Mouse (Mus musculus) lung, embryonic 16.5 days (tissue): ENCODE measurements around the gene Tppp2. TPM values are rescaled to one million over a fixed set of nuclear protein-coding genes. Genes with fewer than 3 reads are reported as not detected.

Experiments
- ATAC-seq: fragments of 200-750 bp; cut with Nextera tagmentation; 2 replicates; pipeline ENCODE4 v1.8.0; 2017; ENCODE audit warnings: low read depth, mild to moderate bottlenecking, moderate library complexity
- H3K27ac ChIP-seq: fragments of 300-500 bp; sonication (generic); 2 replicates; pipeline ENCODE4 v1.5.1; 2014; ENCODE audit warnings: mild to moderate bottlenecking, control low read depth, low read length
- H3K27me3 ChIP-seq: fragments of 300-500 bp; sonication (generic); 2 replicates; pipeline ENCODE4 v1.6.1; 2014; ENCODE audit warnings: low read depth, low read length, mixed read lengths; ENCODE audit not compliant: control insufficient read depth, insufficient read depth
- H3K36me3 ChIP-seq: fragments of 300-500 bp; sonication (generic); 2 replicates; pipeline ENCODE4 v1.6.1; 2014; ENCODE audit warnings: low read length; ENCODE audit not compliant: control insufficient read depth, insufficient read depth
- H3K4me1 ChIP-seq: fragments of 300-500 bp; sonication (generic); replicated peaks from 2 replicates; pipeline ENCODE4 v1.6.1; 2014; ENCODE audit warnings: low read length, mixed read lengths; ENCODE audit not compliant: control insufficient read depth, insufficient read depth
- H3K4me2 ChIP-seq: fragments of 300-500 bp; sonication (generic); 2 replicates; pipeline ENCODE4 v1.6.1; 2014; ENCODE audit warnings: low read depth, low read length, control low read depth
- H3K4me3 ChIP-seq: fragments of 300-500 bp; sonication (generic); 2 replicates; pipeline ENCODE4 v1.5.1; 2014; ENCODE audit warnings: mild to moderate bottlenecking, low read length, control low read depth
- H3K9ac ChIP-seq: fragments of 300-500 bp; sonication (generic); 2 replicates; pipeline ENCODE4 v1.6.1; 2014; ENCODE audit warnings: low read length, control low read depth
- H3K9me3 ChIP-seq: fragments of 300-500 bp; sonication (generic); 2 replicates; pipeline ENCODE4 v1.6.1; 2016; ENCODE audit warnings: low read length; ENCODE audit not compliant: control insufficient read depth
- WGBS: fragments of 180-500 bp; shearing (Covaris S2); extraction: QIAGEN DNeasy Blood & Tissue Kit; methylation state at CpG from one replicate; pipeline ENCODE4 v1.1.7; 2014; 5-methylcytosine and 5-hydroxymethylcytosine counted together
- polyA plus RNA-seq: library from polyadenylated mRNA; unstranded; fragments of >200 nt; fragmentation: Nextera tagmentation; extraction: Ambion mirVana; gene quantifications from 2 replicates; pipeline ENCODE4 v1.2.1, GENCODE M21; 2015

The Tppp2 gene
- polyA plus RNA-seq, result not detected in 2 replicates

DNA sequence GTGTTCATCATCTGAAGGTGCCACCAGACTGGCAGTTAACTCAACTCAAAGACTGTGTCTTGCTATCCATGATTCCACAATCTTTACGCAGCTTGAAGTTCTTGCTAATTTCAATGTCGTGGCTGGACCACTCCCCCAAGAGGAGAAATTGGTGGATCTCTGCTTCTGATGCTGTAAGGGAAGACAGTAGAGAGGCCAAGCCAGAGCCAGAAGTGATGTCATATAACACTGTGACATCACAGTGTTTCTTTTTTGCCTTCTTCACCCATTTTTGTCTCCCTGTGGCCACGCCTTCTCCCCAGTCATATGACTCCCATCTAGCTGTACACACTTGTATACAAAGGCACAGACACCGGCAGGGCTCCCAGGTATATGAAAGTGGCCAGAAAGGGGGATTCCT is at the start of gene Tppp2:
Tppp2 (plus strand) TSS at position 301 of the 400 bp plus-strand sequence.
- no peak within 1 kb of the TSS for H3K9ac ChIP-seq
- H3K4me3 ChIP-seq, result no peak within 1 kb of the TSS
- no peak for ATAC-seq
- no peaks in the 10 kb centered on the region for H3K27me3 ChIP-seq
- no peaks in the 10 kb centered on the region for H3K36me3 ChIP-seq
- no peak within 1 kb of the TSS for H3K4me2 ChIP-seq
- no peaks in the 10 kb centered on the region for H3K9me3 ChIP-seq
- WGBS, result 82% methylated on average over 4 of the region's 4 CpGs
- no peak within 1 kb of the TSS for H3K27ac ChIP-seq
- H3K4me1 ChIP-seq, result peaks cover 23% of the 10 kb centered on the region

DNA sequence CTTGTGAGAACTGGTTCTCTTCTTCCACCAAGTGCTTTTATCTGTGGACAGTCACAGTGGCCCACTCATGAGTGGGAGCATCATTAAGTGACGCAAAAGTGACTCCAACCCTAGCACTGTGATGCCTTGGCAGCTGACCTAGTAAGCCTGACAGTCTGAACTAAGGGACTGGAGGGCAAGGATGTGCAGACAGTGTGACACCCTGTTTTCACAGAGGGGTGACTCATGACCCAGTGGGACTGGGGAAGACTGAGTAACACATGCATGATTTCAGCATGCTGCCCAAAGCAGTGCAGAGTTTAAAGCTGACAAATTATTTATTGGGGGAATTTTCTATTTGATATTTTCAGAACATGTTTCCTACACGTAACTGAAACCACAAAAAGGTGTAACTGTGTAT is 47.5 kb upstream of the Tppp2 start:
- no peaks in the 10 kb centered on the region for H3K9me3 ChIP-seq
- no peak overlapping the region for H3K4me2 ChIP-seq
- no peaks in the 10 kb centered on the region for H3K4me1 ChIP-seq

DNA sequence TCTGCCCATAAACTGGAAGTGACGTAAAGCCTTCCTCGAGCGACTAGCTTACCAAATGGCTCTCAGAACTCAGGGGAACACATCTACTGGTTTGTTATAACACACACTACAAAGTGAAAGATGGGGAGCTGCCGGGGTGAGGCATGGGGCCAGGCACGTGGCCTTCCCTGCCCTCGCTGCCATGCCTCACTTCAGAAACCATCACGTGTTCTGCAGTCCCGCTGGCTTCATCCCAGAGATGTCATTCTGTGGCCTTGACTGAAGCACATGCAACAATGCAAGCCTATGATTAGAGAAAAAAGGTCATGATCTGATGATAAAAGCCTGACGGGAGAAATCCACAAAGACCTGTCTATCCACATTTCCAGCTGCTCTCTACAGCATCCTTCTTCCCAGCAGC is 46.5 kb upstream of the Tppp2 start:
- no peaks in the 10 kb centered on the region for H3K27me3 ChIP-seq
- H3K36me3 ChIP-seq, result no peaks in the 10 kb centered on the region
- no peak overlapping the region for H3K27ac ChIP-seq
- WGBS, result 65% methylated on average over 9 of the region's 9 CpGs
- no peak overlapping the region for H3K4me3 ChIP-seq
- no peak for ATAC-seq
- H3K9ac ChIP-seq, result no peak overlapping the region
- no peaks in the 10 kb centered on the region for H3K9me3 ChIP-seq
- H3K4me1 ChIP-seq, result no peaks in the 10 kb centered on the region
- H3K4me2 ChIP-seq, result no peak overlapping the region

More for the DNA sequence above, 47.5 kb upstream of the Tppp2 start:
- no peak overlapping the region for H3K9ac ChIP-seq
- no peak overlapping the region for H3K27ac ChIP-seq
- ATAC-seq, result no peak
- WGBS, result 64% methylated on average over 2 of the region's 2 CpGs
- no peaks in the 10 kb centered on the region for H3K36me3 ChIP-seq
- no peaks in the 10 kb centered on the region for H3K27me3 ChIP-seq
- H3K4me3 ChIP-seq, result no peak overlapping the region

DNA sequence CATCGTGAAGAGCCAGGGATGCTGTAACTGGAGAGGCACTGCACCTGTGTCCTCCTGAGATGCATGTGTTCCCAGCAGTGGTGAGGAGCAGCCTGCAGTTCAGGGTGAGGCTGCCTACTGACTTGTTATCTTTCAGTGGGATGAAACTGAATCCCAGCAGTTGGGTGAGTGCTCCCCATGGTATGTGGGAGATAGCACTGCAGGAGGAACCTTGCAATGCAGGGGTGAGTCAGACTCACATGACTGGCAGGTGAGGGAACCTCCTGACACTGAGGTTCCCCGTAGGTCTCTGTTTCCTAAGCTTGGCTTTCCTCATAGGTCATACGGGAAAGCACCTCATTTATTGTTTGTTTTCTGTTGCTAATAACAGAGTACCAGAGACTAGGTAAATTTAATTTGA is 40.7 kb upstream of the Tppp2 start:
- H3K4me3 ChIP-seq, result no peak overlapping the region
- H3K4me2 ChIP-seq, result no peak overlapping the region
- no peaks in the 10 kb centered on the region for H3K9me3 ChIP-seq
- no peaks in the 10 kb centered on the region for H3K36me3 ChIP-seq
- H3K27ac ChIP-seq, result no peak overlapping the region
- H3K9ac ChIP-seq, result no peak overlapping the region
- no peak for ATAC-seq
- 70% methylated on average over 3 of the region's 3 CpGs for WGBS
- no peaks in the 10 kb centered on the region for H3K27me3 ChIP-seq
- H3K4me1 ChIP-seq, result no peaks in the 10 kb centered on the region

DNA sequence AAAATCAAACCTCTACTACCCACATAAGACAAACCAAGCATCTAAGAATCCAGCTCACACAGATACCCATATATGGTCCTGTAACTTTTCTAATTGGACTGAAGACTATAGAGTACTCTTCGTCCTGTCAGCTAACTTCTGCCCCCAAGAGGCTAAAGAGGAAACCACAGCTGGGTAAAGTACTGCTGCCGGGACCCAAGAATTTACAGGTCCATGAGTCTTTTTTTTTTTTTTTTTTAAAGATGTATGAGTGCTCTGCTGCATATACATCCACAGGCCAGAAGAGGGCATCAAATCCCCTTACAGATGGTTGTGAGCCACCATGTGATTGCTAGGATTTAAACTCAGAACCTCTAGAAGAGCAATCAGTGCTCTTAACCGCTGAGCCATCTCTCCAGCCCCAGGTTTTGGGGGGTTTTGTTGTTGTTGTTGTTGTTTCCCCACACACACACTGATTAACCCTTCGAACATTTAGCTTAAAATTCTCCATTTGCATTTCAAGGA is 34.6 kb upstream of the Tppp2 start:
- H3K4me3 ChIP-seq, result peak overlapping the region; percentile 73
- 0% methylated on average over 4 of the region's 4 CpGs for WGBS
- H3K9me3 ChIP-seq, result no peaks in the 10 kb centered on the region
- H3K27me3 ChIP-seq, result no peaks in the 10 kb centered on the region
- H3K4me1 ChIP-seq, result peaks cover 12% of the 10 kb centered on the region
- peak; percentile 50 for ATAC-seq
- peaks cover 16% of the 10 kb centered on the region for H3K36me3 ChIP-seq
- peak overlapping the region; percentile 70; the same call in 1 of the 2 replicates for H3K9ac ChIP-seq
- H3K4me2 ChIP-seq, result peak overlapping the region; percentile 79
- peak overlapping the region; percentile 67 for H3K27ac ChIP-seq

DNA sequence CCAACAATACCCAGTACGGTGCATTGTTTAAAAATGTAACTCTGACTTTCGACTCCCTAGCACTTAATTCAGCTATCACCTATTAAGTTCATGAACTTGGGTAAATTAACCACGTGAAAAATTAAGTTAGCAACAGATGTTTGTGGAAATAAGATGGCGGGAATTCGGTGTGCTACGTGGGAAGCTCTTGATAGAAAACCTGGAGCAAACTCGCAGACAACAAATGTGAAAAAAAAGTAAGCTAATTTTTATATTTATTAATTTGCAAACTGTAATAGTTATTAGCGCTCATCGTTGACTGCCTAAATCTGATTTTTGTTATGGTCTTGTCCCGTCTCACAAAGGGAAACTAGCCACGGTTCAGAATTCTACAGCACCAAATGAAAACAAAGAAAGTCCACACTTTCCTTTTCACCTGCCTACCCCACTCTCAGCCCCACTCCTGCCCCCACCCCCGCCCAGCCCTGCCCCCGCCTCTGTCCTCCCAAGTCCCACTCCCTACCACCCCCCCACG is 34.1 kb upstream of the Tppp2 start:
- Histone ChIP-seq H3K4me3 (peak overlapping the region; percentile 73), H3K4me2 (peak overlapping the region; percentile 79), H3K36me3 (peaks cover 18% of the 10 kb centered on the region), H3K9ac (peak overlapping the region; percentile 70), H3K9me3 (no peaks in the 10 kb centered on the region), H3K4me1 (peaks cover 12% of the 10 kb centered on the region), H3K27me3 (no peaks in the 10 kb centered on the region), H3K27ac (peak overlapping the region; percentile 67)
- WGBS, result 2% methylated on average over 14 of the region's 14 CpGs
- peak; percentile 31 for ATAC-seq

DNA sequence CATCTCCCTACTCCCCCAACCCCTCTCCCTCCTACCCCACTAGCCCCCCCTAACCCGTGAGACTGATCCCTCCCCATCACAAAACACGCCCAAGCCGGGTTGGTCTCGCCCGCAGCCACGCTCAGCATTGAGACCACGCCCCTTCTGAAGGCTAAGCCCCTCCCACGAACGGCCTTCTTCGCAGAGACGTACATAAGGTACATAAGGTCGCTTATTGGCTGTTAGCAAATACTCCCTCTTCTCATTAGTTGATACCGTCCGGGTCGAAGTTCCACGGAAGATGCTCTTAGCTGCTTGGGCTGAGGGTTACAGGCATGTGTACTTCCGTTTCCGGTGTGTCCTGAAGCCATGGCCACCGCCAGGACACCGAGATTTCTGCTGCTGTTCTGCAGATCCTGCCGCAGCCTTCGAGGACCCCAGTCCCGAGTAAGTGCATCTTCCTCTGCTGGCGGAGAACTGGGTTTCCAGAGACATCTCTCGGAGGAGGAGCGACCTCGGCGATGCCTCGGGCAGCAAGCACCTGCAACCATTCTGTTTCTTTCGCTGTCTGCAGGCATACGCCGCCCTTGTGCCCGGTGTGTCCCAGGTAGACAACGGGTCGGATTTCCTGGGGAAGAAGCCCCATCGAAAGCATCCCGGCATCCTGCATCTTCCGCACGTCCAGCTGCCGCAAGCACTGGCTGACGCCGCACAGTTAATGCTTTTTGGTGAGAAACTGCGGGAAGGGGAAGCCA is 33.5 kb upstream of the Tppp2 start, which contains the start of gene Mettl17:
Mettl17 (plus strand) TSS at position 245 of the 734 bp plus-strand sequence.
- Histone ChIP-seq H3K4me3 (peak within 1 kb of the TSS; percentile 73), H3K4me1 (peaks cover 12% of the 10 kb centered on the region), H3K9me3 (no peaks in the 10 kb centered on the region), H3K36me3 (peaks cover 25% of the 10 kb centered on the region), H3K27ac (peak within 1 kb of the TSS; percentile 76), H3K27me3 (no peaks in the 10 kb centered on the region), H3K9ac (peak within 1 kb of the TSS; percentile 70), H3K4me2 (peak within 1 kb of the TSS; percentile 79)
- peak; percentile 95 for ATAC-seq
- under 1% methylated on average over 43 of the region's 43 CpGs for WGBS

DNA sequence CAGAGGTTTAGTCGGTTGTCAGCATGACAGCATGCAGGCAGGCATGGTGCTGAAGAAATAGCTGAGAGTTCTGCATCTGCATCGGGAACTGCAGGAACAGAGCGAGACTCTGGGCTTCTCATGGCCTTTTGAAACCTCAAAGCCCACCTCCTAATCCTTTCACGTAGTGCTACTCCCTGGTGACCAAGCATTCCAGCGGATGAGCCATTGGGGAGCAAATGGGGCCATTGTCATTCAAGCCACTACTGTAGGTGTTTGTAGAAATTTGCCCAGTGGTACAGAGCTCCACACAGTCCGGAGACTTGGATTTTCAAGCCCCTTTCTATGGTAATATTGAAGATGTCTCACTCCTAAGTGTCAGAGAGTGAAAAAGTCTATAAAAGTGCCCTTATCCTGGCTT is 32.2 kb upstream of the Tppp2 start:
- no peak for ATAC-seq
- no peak overlapping the region for H3K9ac ChIP-seq
- H3K9me3 ChIP-seq, result no peaks in the 10 kb centered on the region
- H3K4me2 ChIP-seq, result peak overlapping the region; percentile 79; the same call in 1 of the 2 replicates
- whole genome bisulfite sequencing, result 67% methylated on average over 6 of the region's 6 CpGs
- no peak overlapping the region for H3K4me3 ChIP-seq
- peaks cover 34% of the 10 kb centered on the region for H3K36me3 ChIP-seq
- H3K27me3 ChIP-seq, result no peaks in the 10 kb centered on the region
- no peak overlapping the region for H3K27ac ChIP-seq
- peaks cover 12% of the 10 kb centered on the region for H3K4me1 ChIP-seq

DNA sequence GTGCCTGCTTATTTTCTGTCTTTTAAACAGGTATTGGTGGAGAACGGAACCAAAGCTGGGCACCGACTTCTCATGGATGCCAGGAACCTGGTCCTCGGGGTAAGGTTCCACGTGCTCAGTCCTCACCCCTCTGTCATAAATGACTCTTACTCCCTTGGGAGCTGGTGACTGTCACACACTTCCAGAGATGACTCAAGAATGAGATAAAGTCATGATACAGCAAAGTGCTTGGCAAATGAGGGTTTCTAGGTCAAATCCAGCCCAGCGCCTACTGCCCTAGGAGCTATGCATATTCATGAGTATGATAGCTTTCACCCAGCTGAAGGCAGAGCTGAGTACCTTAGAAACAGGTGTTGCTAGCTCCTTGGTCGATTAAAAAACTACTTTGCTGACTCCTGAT is 28.4 kb upstream of the Tppp2 start:
- Histone ChIP-seq H3K4me1 (peaks cover 16% of the 10 kb centered on the region), H3K36me3 (peaks cover 43% of the 10 kb centered on the region), H3K9ac (no peak overlapping the region), H3K27me3 (no peaks in the 10 kb centered on the region), H3K27ac (no peak overlapping the region), H3K9me3 (no peaks in the 10 kb centered on the region), H3K4me2 (no peak overlapping the region), H3K4me3 (no peak overlapping the region)
- WGBS, result 88% methylated on average over 6 of the region's 6 CpGs
- no peak for ATAC-seq
